Mouse (Mus musculus): ENCODE results near the gene Ndc80. TPM values are rescaled to one million over a fixed set of nuclear protein-coding genes. Genes with fewer than 3 reads are reported as not detected.

Gene Ndc80
- polyA plus RNA-seq, 1 experiment from 2014 or later, result 3.3 TPM

DNA sequence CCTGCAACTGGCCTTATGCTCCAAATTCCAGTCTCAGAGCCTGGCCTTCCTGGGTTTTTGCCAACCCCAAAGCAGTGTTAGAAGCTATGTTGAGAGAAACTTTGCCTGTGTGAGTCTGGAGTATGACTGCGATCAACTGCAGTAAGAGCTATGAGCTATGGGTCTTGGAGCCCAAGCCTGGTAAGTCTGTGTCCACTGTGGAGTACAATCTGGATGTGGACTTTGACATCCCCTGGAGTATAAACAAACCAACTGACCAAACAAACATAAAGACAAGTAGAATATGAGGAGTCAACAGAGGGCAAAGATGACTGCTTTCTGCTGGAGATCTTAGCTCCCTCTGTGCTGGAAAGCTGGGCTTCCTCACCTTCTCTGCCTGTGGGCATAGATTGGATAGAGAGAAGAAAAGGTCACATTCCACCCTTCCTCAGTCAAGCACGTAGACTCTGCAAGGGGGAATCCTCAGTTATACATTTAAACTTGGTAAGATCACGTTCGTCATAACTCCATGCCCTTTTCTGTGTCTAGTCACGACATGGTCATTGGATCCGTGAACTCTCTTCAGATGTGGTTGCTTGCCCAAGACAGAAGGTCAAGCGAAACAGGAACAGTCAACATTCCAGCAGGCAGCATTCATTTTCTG is 43.1 kb downstream of the Ndc80 start:
- 77% methylated on average over 7 of the region's 7 CpGs for WGBS
- H3K27ac ChIP-seq (ENCODE audit: low read length), result no peak overlapping the region
- TF ChIP-seq CTCF (IDR thresholded peaks at IDR 0.05), result no peak
- no peak for TF ChIP-seq EP300 (IDR thresholded peaks at IDR 0.05)
- ATAC-seq, result no peak
- DNase-seq (ENCODE audit: low spot score), result peak; percentile 18
- no peaks in the 10 kb centered on the region for H3K36me3 ChIP-seq (ENCODE audit: insufficient read depth, low read length)
- H3K27me3 ChIP-seq (replicated peaks; ENCODE audit: insufficient read depth, low read length), result no peaks in the 10 kb centered on the region
- no peak overlapping the region for H3K9ac ChIP-seq (replicated peaks; ENCODE audit: low read depth)
- no peak overlapping the region for H3K4me3 ChIP-seq (ENCODE audit: low read depth, low read length)
- H3K9me3 ChIP-seq (ENCODE audit: low read length), result no peaks in the 10 kb centered on the region
- H3K4me2 ChIP-seq (replicated peaks; ENCODE audit: low read depth, low read length), result no peak overlapping the region
- H3K4me1 ChIP-seq (ENCODE audit: insufficient read depth, low read depth, low read length), result 0 out of 2 replicates have a peak, but pooled peaks cover 4% of the 10 kb centered on the region

GRCm38 (mm10) chr17:71479381-71479901 is 47.2 kb downstream of the Ndc80 start:
- Histone ChIP-seq H3K4me2 (replicated peaks; ENCODE audit: low read depth, low read length) (no peak overlapping the region), H3K9me3 (ENCODE audit: low read length) (no peaks in the 10 kb centered on the region), H3K4me3 (ENCODE audit: low read depth, low read length) (no peak overlapping the region), H3K27me3 (replicated peaks; ENCODE audit: insufficient read depth, low read length) (no peaks in the 10 kb centered on the region), H3K9ac (replicated peaks; ENCODE audit: low read depth) (no peak overlapping the region), H3K36me3 (ENCODE audit: insufficient read depth, low read length) (no peaks in the 10 kb centered on the region), H3K4me1 (ENCODE audit: insufficient read depth, low read depth, low read length) (no peaks in the 10 kb centered on the region), H3K27ac (ENCODE audit: low read length) (no peak overlapping the region)
- TF ChIP-seq EP300 (IDR thresholded peaks at IDR 0.05) (no peak), CTCF (IDR thresholded peaks at IDR 0.05) (no peak)
- WGBS, result 39% methylated on average over 5 of the region's 5 CpGs
- ATAC-seq, result no peak
- DNase-seq (ENCODE audit: low spot score), result peak; percentile 71

GRCm38 (mm10) chr17:71477481-71477880 is 49.2 kb downstream of the Ndc80 start:
- no peak for DNase-seq (ENCODE audit: low spot score)
- no peak overlapping the region for H3K4me3 ChIP-seq (ENCODE audit: low read depth, low read length)
- H3K9me3 ChIP-seq (ENCODE audit: low read length), result no peaks in the 10 kb centered on the region
- no peaks in the 10 kb centered on the region; the same call in 1 of the 2 replicates for H3K4me1 ChIP-seq (ENCODE audit: insufficient read depth, low read depth, low read length)
- H3K27me3 ChIP-seq (replicated peaks; ENCODE audit: insufficient read depth, low read length), result no peaks in the 10 kb centered on the region
- ATAC-seq, result no peak
- H3K36me3 ChIP-seq (ENCODE audit: insufficient read depth, low read length), result no peaks in the 10 kb centered on the region
- no peak overlapping the region for H3K9ac ChIP-seq (replicated peaks; ENCODE audit: low read depth)
- TF ChIP-seq CTCF (IDR thresholded peaks at IDR 0.05), result no peak
- no peak for TF ChIP-seq EP300 (IDR thresholded peaks at IDR 0.05)
- no peak overlapping the region for H3K27ac ChIP-seq (ENCODE audit: low read length)
- WGBS, result 94% methylated on average over 8 of the region's 8 CpGs
- H3K4me2 ChIP-seq (replicated peaks; ENCODE audit: low read depth, low read length), result no peak overlapping the region

DNA sequence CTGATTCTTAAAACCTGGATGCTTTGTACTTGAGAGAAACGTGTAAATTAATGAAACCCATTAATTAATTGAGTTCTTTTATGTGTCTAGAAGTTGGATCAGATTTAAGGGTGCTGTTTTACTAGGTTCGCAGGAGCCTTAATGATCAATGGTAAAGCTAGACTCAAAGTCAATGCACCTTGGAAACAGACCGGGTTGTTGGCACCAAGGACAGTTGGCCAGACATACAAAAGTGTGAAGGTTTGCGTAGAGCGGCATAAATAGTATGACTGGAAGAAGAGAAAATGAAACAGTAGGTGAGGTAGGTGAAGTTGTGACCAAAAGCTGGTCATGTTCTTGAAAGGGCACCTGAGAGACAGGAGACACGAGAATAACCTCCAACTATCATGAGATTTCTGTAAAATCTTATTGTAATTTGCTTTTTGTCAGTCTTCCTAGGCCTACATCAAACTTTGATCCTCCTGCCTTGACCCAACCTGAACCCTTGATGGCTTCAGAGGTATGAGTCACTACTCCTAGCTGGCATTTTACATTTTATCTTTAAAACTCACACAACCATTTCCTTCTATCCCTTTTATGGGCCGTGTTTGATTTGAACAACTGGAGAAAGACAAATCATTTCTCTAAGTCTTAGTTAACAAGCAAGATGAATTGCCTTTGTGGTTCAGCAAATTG is 50.2 kb downstream of the Ndc80 start:
- H3K27me3 ChIP-seq (replicated peaks; ENCODE audit: insufficient read depth, low read length), result no peaks in the 10 kb centered on the region
- DNase-seq (ENCODE audit: low spot score) (no peak), ATAC-seq (no peak)
- no peak for TF ChIP-seq CTCF (IDR thresholded peaks at IDR 0.05)
- no peak for TF ChIP-seq EP300 (IDR thresholded peaks at IDR 0.05)
- no peak overlapping the region for H3K4me3 ChIP-seq (ENCODE audit: low read depth, low read length)
- no peaks in the 10 kb centered on the region for H3K9me3 ChIP-seq (ENCODE audit: low read length)
- H3K27ac ChIP-seq (ENCODE audit: low read length), result no peak overlapping the region
- 73% methylated on average over 7 of the region's 7 CpGs for WGBS
- no peak overlapping the region for H3K9ac ChIP-seq (replicated peaks; ENCODE audit: low read depth)
- peak overlapping the region; percentile 84 for H3K4me2 ChIP-seq (replicated peaks; ENCODE audit: low read depth, low read length)
- H3K4me1 ChIP-seq (ENCODE audit: insufficient read depth, low read depth, low read length), result no peaks in the 10 kb centered on the region; the same call in 1 of the 2 replicates
- no peaks in the 10 kb centered on the region for H3K36me3 ChIP-seq (ENCODE audit: insufficient read depth, low read length)

DNA sequence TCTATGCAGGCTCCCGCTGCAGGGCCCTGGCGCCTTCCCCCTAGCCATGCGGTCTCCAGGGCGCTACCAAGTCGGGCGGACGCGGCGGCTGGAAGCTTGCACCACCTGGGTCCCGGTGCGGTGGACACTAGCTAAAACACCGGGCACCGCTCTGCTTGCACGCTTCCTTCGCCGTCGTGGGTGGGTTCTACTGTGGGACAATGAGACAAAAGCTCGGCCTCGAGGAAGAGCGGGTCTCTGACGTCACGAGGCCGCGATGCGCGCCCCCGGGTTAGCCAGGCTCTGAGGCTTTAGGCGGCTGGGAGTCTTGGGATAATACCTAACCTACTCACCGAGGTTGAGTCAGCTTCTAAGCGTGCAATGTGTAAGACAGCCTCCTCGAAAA is 51.0 kb downstream of the Ndc80 start:
- Histone ChIP-seq H3K27me3 (replicated peaks; ENCODE audit: insufficient read depth, low read length) (no peaks in the 10 kb centered on the region), H3K9ac (replicated peaks; ENCODE audit: low read depth) (peak overlapping the region; percentile 82), H3K9me3 (ENCODE audit: low read length) (no peaks in the 10 kb centered on the region), H3K4me1 (ENCODE audit: insufficient read depth, low read depth, low read length) (no peaks in the 10 kb centered on the region; the same call in 1 of the 2 replicates), H3K36me3 (ENCODE audit: insufficient read depth, low read length) (no peaks in the 10 kb centered on the region), H3K27ac (ENCODE audit: low read length) (peak overlapping the region; percentile 97), H3K4me3 (ENCODE audit: low read depth, low read length) (peak overlapping the region; percentile 73), H3K4me2 (replicated peaks; ENCODE audit: low read depth, low read length) (peak overlapping the region; percentile 84)
- ATAC-seq (peak; percentile 57), DNase-seq (ENCODE audit: low spot score) (peak; percentile 64)
- WGBS, result under 1% methylated on average over 31 of the region's 31 CpGs
- TF ChIP-seq EP300 (IDR thresholded peaks at IDR 0.05) (no peak), CTCF (IDR thresholded peaks at IDR 0.05) (no peak)

All from lung, postnatal 0 days (tissue).